Mouse (Mus musculus): Measurements from ENCODE around the gene Gm960.

GRCm38 (mm10) chr19:4745057-4745456, 46.6 kb upstream of the Gm960 start:
- no peak for TF ChIP-seq CTCF (IDR thresholded peaks at IDR 0.05; ENCODE audit: extremely low read depth, insufficient read depth, insufficient read length, insufficient replicate concordance)
- TF ChIP-seq POLR2A (IDR thresholded peaks at IDR 0.05; ENCODE audit: low read depth, low read length): no peak

Measured in spleen, adult 2 months (tissue).